ENCODE assay signal across 22 mouse cellular contexts in genomic region chr12:104882061-104882460, GRCm38 (mm10). TPM values are rescaled to one million over a fixed set of nuclear protein-coding genes. Genes with fewer than 3 reads are reported as not detected.
DNase-seq lines count a peak whose midpoint lies in the region; ATAC-seq and TF ChIP-seq lines count a peak whose summit lies in the region.
"Had no signal": no experiment of that assay in that cellular context is flagged by ENCODE, and none has a peak within 500 bp of the region (broad histone marks: within the 10 kb centered on the region; RNA-seq: fewer than 3 reads in every experiment).

No protein-coding gene starts in this region.

- no peaks in the 10 kb centered on the region for H3K27me3 ChIP-seq in lung, embryonic 14.5 days (ENCODE audit: insufficient read depth, low read length)
- H3K27me3 ChIP-seq in intestine, embryonic 14.5 days (replicated peaks; ENCODE audit: control insufficient read depth, insufficient read depth, low read length): no peaks in the 10 kb centered on the region
- no peaks in the 10 kb centered on the region for H3K27me3 ChIP-seq in intestine, postnatal 0 days (replicated peaks; ENCODE audit: control insufficient read depth, insufficient read depth, low read length)
- H3K27me3 ChIP-seq in stomach, embryonic 16.5 days (ENCODE audit: control insufficient read depth, insufficient read depth, low read length): no peaks in the 10 kb centered on the region
- H3K27me3 ChIP-seq: embryonic facial prominence, embryonic 12.5 days; hindbrain, embryonic 15.5 days; Patski had no signal

- H3K27ac ChIP-seq in lung, embryonic 14.5 days (ENCODE audit: low read depth): no peak overlapping the region
- peak overlapping the region; percentile 54; the same call in 1 of the 2 replicates for H3K27ac ChIP-seq in intestine, embryonic 14.5 days (ENCODE audit: low read depth)
- H3K27ac ChIP-seq in intestine, postnatal 0 days (ENCODE audit: low read depth, low read length): peak overlapping the region; percentile 97
- peak overlapping the region; percentile 81 for H3K27ac ChIP-seq in stomach, embryonic 16.5 days (ENCODE audit: low read length)
- H3K27ac ChIP-seq: embryonic facial prominence, embryonic 12.5 days; forebrain, embryonic 12.5 days; gastrocnemius, adult 2 months; heart, embryonic 13.5 days; hindbrain, embryonic 15.5 days had no signal

- no peaks in the 10 kb centered on the region for H3K36me3 ChIP-seq in lung, embryonic 14.5 days (ENCODE audit: insufficient read depth)
- H3K36me3 ChIP-seq in intestine, embryonic 14.5 days (ENCODE audit: control insufficient read depth, insufficient read depth, low read length): no peaks in the 10 kb centered on the region
- H3K36me3 ChIP-seq in intestine, postnatal 0 days (ENCODE audit: control insufficient read depth, insufficient read depth): no peaks in the 10 kb centered on the region
- H3K36me3 ChIP-seq in stomach, embryonic 16.5 days (ENCODE audit: control insufficient read depth, insufficient read depth, low read length): no peaks in the 10 kb centered on the region
- H3K36me3 ChIP-seq: embryonic facial prominence, embryonic 12.5 days; forebrain, embryonic 12.5 days; heart, embryonic 13.5 days; hindbrain, embryonic 15.5 days had no signal

- no peak overlapping the region for H3K9ac ChIP-seq in lung, embryonic 14.5 days
- H3K9ac ChIP-seq in intestine, embryonic 14.5 days (ENCODE audit: low read length): no peak overlapping the region
- H3K9ac ChIP-seq in intestine, postnatal 0 days (ENCODE audit: low read depth, low read length): peak overlapping the region; percentile 34; the same call in 1 of the 2 replicates
- H3K9ac ChIP-seq in stomach, embryonic 16.5 days (ENCODE audit: low read length): no peak overlapping the region
- H3K9ac ChIP-seq: embryonic facial prominence, embryonic 12.5 days; forebrain, embryonic 12.5 days; heart, embryonic 13.5 days; hindbrain, embryonic 15.5 days had no signal

- no peaks in the 10 kb centered on the region for H3K9me3 ChIP-seq in lung, embryonic 14.5 days (ENCODE audit: low read depth, low read length)
- H3K9me3 ChIP-seq in intestine, embryonic 14.5 days (ENCODE audit: control insufficient read depth, low read length): no peaks in the 10 kb centered on the region
- no peaks in the 10 kb centered on the region for H3K9me3 ChIP-seq in intestine, postnatal 0 days (ENCODE audit: control insufficient read depth)
- H3K9me3 ChIP-seq in stomach, embryonic 16.5 days (replicated peaks; ENCODE audit: control insufficient read depth, low read length): no peaks in the 10 kb centered on the region
- H3K9me3 ChIP-seq: embryonic facial prominence, embryonic 12.5 days; forebrain, embryonic 12.5 days; hindbrain, embryonic 15.5 days had no signal

- no peaks in the 10 kb centered on the region for H3K4me1 ChIP-seq in lung, embryonic 14.5 days (ENCODE audit: insufficient read depth)
- H3K4me1 ChIP-seq in intestine, embryonic 14.5 days (replicated peaks; ENCODE audit: control insufficient read depth, insufficient read depth, low read length): 0 out of 2 replicates have a peak, but pooled peaks cover 5% of the 10 kb centered on the region
- peaks cover 6% of the 10 kb centered on the region; the same call in 1 of the 2 replicates for H3K4me1 ChIP-seq in intestine, postnatal 0 days (replicated peaks; ENCODE audit: control insufficient read depth, insufficient read depth, low read length)
- H3K4me1 ChIP-seq in stomach, embryonic 16.5 days (ENCODE audit: control insufficient read depth, insufficient read depth, low read length): 0 out of 2 replicates have a peak, but pooled peaks cover 4% of the 10 kb centered on the region
- H3K4me1 ChIP-seq: heart, embryonic 13.5 days; hindbrain, embryonic 15.5 days had no signal

- 32% methylated on average over 2 of the region's 2 CpGs for WGBS in lung, embryonic 14.5 days
- WGBS in intestine, embryonic 14.5 days: 34% methylated on average over 2 of the region's 2 CpGs
- 19% methylated on average over 2 of the region's 2 CpGs for WGBS in intestine, postnatal 0 days
- 45% methylated on average over 2 of the region's 2 CpGs for WGBS in stomach, embryonic 16.5 days

- 0 out of 2 replicates have a peak, but pooled peaks have one; percentile 31 for ATAC-seq in lung, embryonic 14.5 days (ENCODE audit: insufficient read depth)
- ATAC-seq in intestine, embryonic 14.5 days (replicated peaks; ENCODE audit: low FRiP score, low TSS enrichment, low read depth): peak; percentile 55; the same call in 1 of the 2 replicates
- peak; percentile 85 for ATAC-seq in intestine, postnatal 0 days
- peak; percentile 72 for ATAC-seq in stomach, embryonic 16.5 days (ENCODE audit: insufficient read depth, low FRiP score)
- ATAC-seq: activated CD4-positive, CD25-positive, alpha-beta regulatory T cell, adult 4 months; Patski had no signal

- H3K4me2 ChIP-seq in lung, embryonic 14.5 days: no peak overlapping the region
- no peak overlapping the region for H3K4me2 ChIP-seq in intestine, embryonic 14.5 days (ENCODE audit: low read length)
- H3K4me2 ChIP-seq in intestine, postnatal 0 days (replicated peaks; ENCODE audit: low read depth): peak overlapping the region; percentile 30; the same call in 1 of the 2 replicates
- H3K4me2 ChIP-seq in stomach, embryonic 16.5 days (ENCODE audit: low read depth, low read length): no peak overlapping the region
- H3K4me2 ChIP-seq: embryonic facial prominence, embryonic 12.5 days; forebrain, embryonic 12.5 days; heart, embryonic 13.5 days; hindbrain, embryonic 15.5 days had no signal

- DNase-seq in lung, embryonic 14.5 days: no peak
- no peak for DNase-seq in lung, postnatal 14 days
- DNase-seq in intestine, embryonic 14.5 days (ENCODE audit: low spot score): no peak
- DNase-seq in testis, postnatal 10 days (ENCODE audit: low spot score): no peak
- no peak for DNase-seq in embryo, embryonic 10.5 days (ENCODE audit: low spot score)
- DNase-seq: adrenal gland, adult 2 months; adrenal gland, postnatal 25 days; cerebellum, adult 18-20 months; cerebellum, adult 9-11 months; embryo, embryonic 11 days; gastrocnemius, adult 2 months; gastrocnemius, postnatal 36 days; heart, adult 11 months; heart, postnatal 36 days had no signal

- no peak overlapping the region for H3K4me3 ChIP-seq in lung, embryonic 14.5 days (ENCODE audit: low read depth, low read length)
- no peak overlapping the region for H3K4me3 ChIP-seq in intestine, embryonic 14.5 days (ENCODE audit: low read depth, low read length)
- H3K4me3 ChIP-seq in intestine, postnatal 0 days (ENCODE audit: low read depth, low read length): no peak overlapping the region
- no peak overlapping the region for H3K4me3 ChIP-seq in stomach, embryonic 16.5 days (replicated peaks; ENCODE audit: low read length)
- H3K4me3 ChIP-seq: embryonic facial prominence, embryonic 12.5 days; forebrain, embryonic 12.5 days; gastrocnemius, adult 2 months; heart, embryonic 13.5 days; hindbrain, embryonic 15.5 days had no signal

- TF ChIP-seq CTCF in lung, embryonic 14.5 days (IDR thresholded peaks at IDR 0.05; ENCODE audit: low read depth): no peak
- no peak for TF ChIP-seq CTCF in intestine, postnatal 0 days (IDR thresholded peaks at IDR 0.05; ENCODE audit: low read depth)

RNA-seq across cellular contexts. Expression of gene Clmn, which starts 17.2 kb away (rescaled TPM):
- polyA plus RNA-seq in lung, embryonic 14.5 days (2014; fragmentation: Nextera tagmentation; extraction: Ambion mirVana): 2.1 and 2.8 TPM in 2 replicates
- 3.4 and 4.0 TPM in 2 replicates for polyA plus RNA-seq in intestine, embryonic 14.5 days (2014; fragmentation: Nextera tagmentation; extraction: Ambion mirVana)
- 8.8 and 9.3 TPM in 2 replicates for polyA plus RNA-seq in intestine, postnatal 0 days (2015; fragmentation: Nextera tagmentation; extraction: Ambion mirVana)
- 2.3 and 2.5 TPM in 2 replicates for polyA plus RNA-seq in stomach, embryonic 16.5 days (2015; fragmentation: Nextera tagmentation; extraction: Ambion mirVana)

Comparison
In these comparisons a context has a peak if more than half of its experiments do, and no peak if none do; other contexts are left out.
1. ATAC-seq: peak in every context shown above with its lines; median percentile 85 in intestine, postnatal 0 days; 72 in stomach, embryonic 16.5 days; 55 in intestine, embryonic 14.5 days; 31 in lung, embryonic 14.5 days.